Mouse (Mus musculus): ENCODE results near the gene Inhbe. TPM values are rescaled to one million over a fixed set of nuclear protein-coding genes. Genes with fewer than 3 reads are reported as not detected.

Inhbe gene
- total RNA-seq, 2 experiments from 2014 or later = not detected

GRCm38 (mm10) chr10:127346173-127346572 is 8.0 kb downstream of the Inhbe start:
- no peak for DNase-seq (ENCODE audit: low spot score in 2 of 2)

GRCm38 (mm10) chr10:127343029-127343428 is 11.2 kb downstream of the Inhbe start:
- DNase-seq (ENCODE audit: low spot score in 2 of 2) = no peak

- peak; percentile 83 to 84 for DNase-seq (ENCODE audit: low spot score in 2 of 2)
Measured at GRCm38 (mm10) chr10:127341891-127342639, 12.1 kb downstream of the Inhbe start, which contains the start of gene Gli1. TSS of gene Gli1 (minus strand) at chr10:127341974.

GRCm38 (mm10) chr10:127341360-127341690 is 12.9 kb downstream of the Inhbe start:
- DNase-seq (ENCODE audit: low spot score in 2 of 2) = peak in 1 of 2 experiments; percentile 16

- DNase-seq (ENCODE audit: low spot score in 2 of 2) = peak in 1 of 2 experiments; percentile 30
Measured at GRCm38 (mm10) chr10:127340577-127341359, 13.4 kb downstream of the Inhbe start.

GRCm38 (mm10) chr10:127339683-127340576 is 14.3 kb downstream of the Inhbe start:
- peak in 1 of 2 experiments; percentile 42 for DNase-seq (ENCODE audit: low spot score in 2 of 2)

- DNase-seq (ENCODE audit: low spot score in 2 of 2) = peak; percentile 90 to 91
Measured at GRCm38 (mm10) chr10:127338930-127339682, 15.1 kb downstream of the Inhbe start.

- no peak for DNase-seq (ENCODE audit: low spot score in 2 of 2)
Measured at GRCm38 (mm10) chr10:127337536-127338099, 16.6 kb downstream of the Inhbe start.

GRCm38 (mm10) chr10:127336952-127337351 is 17.3 kb downstream of the Inhbe start:
- no peak for DNase-seq (ENCODE audit: low spot score in 2 of 2)

GRCm38 (mm10) chr10:127335271-127335670 is 18.9 kb downstream of the Inhbe start:
- no peak for DNase-seq (ENCODE audit: low spot score in 2 of 2)

- no peak for DNase-seq (ENCODE audit: low spot score in 2 of 2)
Measured at GRCm38 (mm10) chr10:127333152-127333551, 21.1 kb downstream of the Inhbe start.

- DNase-seq (ENCODE audit: low spot score in 2 of 2) = peak in 1 of 2 experiments; percentile 23
Measured at GRCm38 (mm10) chr10:127332211-127332874, 21.9 kb downstream of the Inhbe start.

- DNase-seq (ENCODE audit: low spot score in 2 of 2) = no peak
Measured at GRCm38 (mm10) chr10:127330212-127330611, 24.0 kb downstream of the Inhbe start.

GRCm38 (mm10) chr10:127327461-127328145 is 26.6 kb downstream of the Inhbe start:
- no peak for DNase-seq (ENCODE audit: low spot score in 2 of 2)

- DNase-seq (ENCODE audit: low spot score in 2 of 2) = peak in 1 of 2 experiments; percentile 22
Measured at GRCm38 (mm10) chr10:127326828-127327227, 27.4 kb downstream of the Inhbe start.

GRCm38 (mm10) chr10:127326017-127326801 is 28.0 kb downstream of the Inhbe start:
- DNase-seq (ENCODE audit: low spot score in 2 of 2) = no peak

- DNase-seq (ENCODE audit: low spot score in 2 of 2) = no peak
Measured at GRCm38 (mm10) chr10:127325454-127326016, 28.7 kb downstream of the Inhbe start.

GRCm38 (mm10) chr10:127324495-127324894 is 29.7 kb downstream of the Inhbe start:
- DNase-seq (ENCODE audit: low spot score in 2 of 2) = peak in 1 of 2 experiments; percentile 36
